Mouse (Mus musculus): Measurements from ENCODE around the gene Rcn3. TPM values are rescaled to one million over a fixed set of nuclear protein-coding genes. Genes with fewer than 3 reads are reported as not detected.

Gene Rcn3
- total and polyA plus RNA-seq, 3 experiments = 16.0 to 43.0 TPM; not detected in 1

- H3K36me3 ChIP-seq (ENCODE audit: control insufficient read depth in 1 of 2, insufficient read depth in 2 of 2, low read length in 2 of 2) = peaks cover 0 to 2% of the 10 kb centered on the region in 2 experiments; a peak in 1 of 4 replicates
- H3K4me1 ChIP-seq (ENCODE audit: control insufficient read depth in 1 of 2, insufficient read depth in 2 of 2, low read length in 2 of 2) = peaks cover 0 to 4% of the 10 kb centered on the region in 2 experiments; a peak in 1 of 4 replicates
- TF ChIP-seq JUND (IDR thresholded peaks at IDR 0.05; ENCODE audit: low read depth, low read length) (no peak), ZMIZ1 (IDR thresholded peaks at IDR 0.05; ENCODE audit: low read depth, low read length) (no peak), CHD1 (IDR thresholded peaks at IDR 0.05; ENCODE audit: low read depth, low read length) (no peak), TAL1 (IDR thresholded peaks at IDR 0.05; ENCODE audit: low read length) (no peak), USF1 (IDR thresholded peaks at IDR 0.05; ENCODE audit: low read depth, low read length) (no peak), ZKSCAN1 (IDR thresholded peaks at IDR 0.05; ENCODE audit: low read depth, low read length) (no peak), TCF12 (IDR thresholded peaks at IDR 0.05; ENCODE audit: low read depth, low read length) (no peak), KAT2A (conservative IDR thresholded peaks at IDR 0.05; ENCODE audit: low read depth, low read length) (no peak), ZC3H11A (IDR thresholded peaks at IDR 0.05; ENCODE audit: low read depth, low read length) (no peak)
- no peak overlapping the region for H3K9ac ChIP-seq (ENCODE audit: control insufficient read depth, low read depth, low read length, poor library complexity, severe bottlenecking)
- H3K27me3 ChIP-seq (ENCODE audit: control insufficient read depth in 1 of 2, insufficient read depth in 2 of 2, low read length in 2 of 2) = no peaks in the 10 kb centered on the region
- no peak overlapping the region for H3K27ac ChIP-seq (ENCODE audit: control insufficient read depth, low read depth, low read length)
- no peak overlapping the region for H3K4me3 ChIP-seq (ENCODE audit: control insufficient read depth in 1 of 2, insufficient read depth in 1 of 2, low read depth in 2 of 2, low read length in 2 of 2)
- no peak for DNase-seq (ENCODE audit: low read depth, low spot score)
- H3K9me3 ChIP-seq (replicated peaks; ENCODE audit: insufficient read depth, low read length) = no peaks in the 10 kb centered on the region
- H3K79me2 ChIP-seq (ENCODE audit: control insufficient read depth, insufficient read depth, low read length, poor library complexity) = no peaks in the 10 kb centered on the region; the same call in 1 of the 2 replicates
Observed at GRCm38 (mm10) chr7:45077829-45078228, 14.2 kb downstream of the Rcn3 start.

GRCm38 (mm10) chr7:45077322-45077721 is 14.7 kb downstream of the Rcn3 start:
- Histone ChIP-seq H3K9ac (ENCODE audit: control insufficient read depth, low read depth, low read length, poor library complexity, severe bottlenecking) (no peak overlapping the region), H3K4me3 (ENCODE audit: control insufficient read depth in 1 of 2, insufficient read depth in 1 of 2, low read depth in 2 of 2, low read length in 2 of 2) (no peak overlapping the region), H3K27ac (ENCODE audit: control insufficient read depth, low read depth, low read length) (no peak overlapping the region), H3K9me3 (replicated peaks; ENCODE audit: insufficient read depth, low read length) (no peaks in the 10 kb centered on the region), H3K4me1 (ENCODE audit: control insufficient read depth in 1 of 2, insufficient read depth in 2 of 2, low read length in 2 of 2) (peaks cover 0 to 4% of the 10 kb centered on the region in 2 experiments; a peak in 1 of 4 replicates), H3K27me3 (ENCODE audit: control insufficient read depth in 1 of 2, insufficient read depth in 2 of 2, low read length in 2 of 2) (no peaks in the 10 kb centered on the region), H3K79me2 (ENCODE audit: control insufficient read depth, insufficient read depth, low read length, poor library complexity) (no peaks in the 10 kb centered on the region; the same call in 1 of the 2 replicates), H3K36me3 (ENCODE audit: control insufficient read depth in 1 of 2, insufficient read depth in 2 of 2, low read length in 2 of 2) (peaks cover 0 to 2% of the 10 kb centered on the region in 2 experiments; a peak in 1 of 4 replicates)
- TF ChIP-seq TAL1 (IDR thresholded peaks at IDR 0.05; ENCODE audit: low read length) (no peak), MAZ (IDR thresholded peaks at IDR 0.05; ENCODE audit: low read depth, low read length) (no peak), NELFE (IDR thresholded peaks at IDR 0.05; ENCODE audit: low read depth, low read length) (no peak), TCF12 (IDR thresholded peaks at IDR 0.05; ENCODE audit: low read depth, low read length) (no peak), ZMIZ1 (IDR thresholded peaks at IDR 0.05; ENCODE audit: low read depth, low read length) (no peak), HCFC1 (IDR thresholded peaks at IDR 0.05; ENCODE audit: low read depth, low read length) (no peak), SIN3A (IDR thresholded peaks at IDR 0.05; ENCODE audit: low read length) (no peak), BHLHE40 (IDR thresholded peaks at IDR 0.05; ENCODE audit: borderline replicate concordance, low read depth, low read length) (no peak), ZKSCAN1 (IDR thresholded peaks at IDR 0.05; ENCODE audit: low read depth, low read length) (no peak), CHD1 (IDR thresholded peaks at IDR 0.05; ENCODE audit: low read depth, low read length) (no peak), KAT2A (conservative IDR thresholded peaks at IDR 0.05; ENCODE audit: low read depth, low read length) (no peak), GATA1 (IDR thresholded peaks at IDR 0.05; ENCODE audit: low read depth, low read length) (no peak), E2F4 (IDR thresholded peaks at IDR 0.05; ENCODE audit: borderline replicate concordance, low read depth, low read length) (no peak), MAFK (IDR thresholded peaks at IDR 0.05; ENCODE audit: borderline replicate concordance, low read depth, low read length) (no peak), POLR2AphosphoS2 (IDR thresholded peaks at IDR 0.05; ENCODE audit: low read length) (no peak), CTCF (IDR thresholded peaks at IDR 0.05 in 2 of 3, conservative IDR thresholded peaks at IDR 0.05 in 1 of 3; ENCODE audit: control insufficient read depth in 1 of 3, insufficient read depth in 1 of 3, low read depth in 2 of 3, low read length in 3 of 3, poor library complexity in 1 of 3, severe bottlenecking in 1 of 3) (no peak), POLR2A (IDR thresholded peaks at IDR 0.05; ENCODE audit: control insufficient read depth in 1 of 2, insufficient read depth in 1 of 2, low read depth in 1 of 2, low read length in 2 of 2, poor library complexity in 1 of 2) (no peak), NRF1 (IDR thresholded peaks at IDR 0.05; ENCODE audit: insufficient read depth, low read depth, low read length, poor library complexity, severe bottlenecking) (no peak)
- DNase-seq (ENCODE audit: low read depth, low spot score) = no peak

Measured in MEL (cell line).